Mouse (Mus musculus) neural tube, embryonic 14.5 days (tissue): ENCODE results near the gene Vwa3a. TPM values are rescaled to one million over a fixed set of nuclear protein-coding genes. Genes with fewer than 3 reads are reported as not detected.

ENCODE experiments used
- ATAC-seq: fragments of 200-750 bp; cut with Nextera tagmentation; 2 replicates; pipeline ENCODE4 v1.8.0; 2017; ENCODE audit warnings: low read depth, mild to moderate bottlenecking, moderate TSS enrichment, moderate library complexity
- H3K27ac ChIP-seq: fragments of 300-500 bp; sonication (generic); 2 replicates; pipeline ENCODE4 v1.5.1; 2014; ENCODE audit warnings: low read depth, mild to moderate bottlenecking, control low read depth, low read length, moderate library complexity, mixed read lengths
- H3K27me3 ChIP-seq: fragments of 300-500 bp; sonication (generic); 2 replicates; pipeline ENCODE4 v1.6.1; 2014; ENCODE audit warnings: low read length; ENCODE audit not compliant: control insufficient read depth, insufficient read depth
- H3K36me3 ChIP-seq: fragments of 300-500 bp; sonication (generic); 2 replicates; pipeline ENCODE4 v1.6.1; 2014; ENCODE audit warnings: low read length, mixed read lengths; ENCODE audit not compliant: control insufficient read depth, insufficient read depth
- H3K4me1 ChIP-seq: fragments of 300-500 bp; sonication (generic); 2 replicates; pipeline ENCODE4 v1.6.1; 2014; ENCODE audit warnings: low read length; ENCODE audit not compliant: control insufficient read depth, insufficient read depth
- H3K4me2 ChIP-seq: fragments of 300-500 bp; sonication (generic); 2 replicates; pipeline ENCODE4 v1.6.1; 2014; ENCODE audit warnings: mild to moderate bottlenecking, low read depth, low read length, control low read depth
- H3K4me3 ChIP-seq: fragments of 300-500 bp; sonication (generic); 2 replicates; pipeline ENCODE4 v1.5.1; 2014; ENCODE audit warnings: low read depth, low read length, control low read depth, mixed read lengths
- H3K9ac ChIP-seq: fragments of 300-500 bp; sonication (generic); replicated peaks from 2 replicates; pipeline ENCODE4 v1.6.1; 2014; ENCODE audit warnings: low read depth, mild to moderate bottlenecking, control low read depth, low read length, mixed read lengths
- H3K9me3 ChIP-seq: fragments of 300-500 bp; sonication (generic); 2 replicates; pipeline ENCODE4 v1.6.1; 2016; ENCODE audit warnings: low read length; ENCODE audit not compliant: control insufficient read depth
- WGBS: fragments of 180-500 bp; shearing (Covaris S2); extraction: QIAGEN DNeasy Blood & Tissue Kit; methylation state at CpG from one replicate; pipeline ENCODE4 v1.1.7; 2014; 5-methylcytosine and 5-hydroxymethylcytosine counted together
- polyA plus RNA-seq: library from polyadenylated mRNA; unstranded; fragments of >200 nt; fragmentation: Nextera tagmentation; extraction: Ambion mirVana; gene quantifications from 2 replicates; pipeline ENCODE4 v1.2.1, GENCODE M21; 2014

Vwa3a gene
- polyA plus RNA-seq, 1 experiment from 2014 or later, result 1.1 TPM

DNA sequence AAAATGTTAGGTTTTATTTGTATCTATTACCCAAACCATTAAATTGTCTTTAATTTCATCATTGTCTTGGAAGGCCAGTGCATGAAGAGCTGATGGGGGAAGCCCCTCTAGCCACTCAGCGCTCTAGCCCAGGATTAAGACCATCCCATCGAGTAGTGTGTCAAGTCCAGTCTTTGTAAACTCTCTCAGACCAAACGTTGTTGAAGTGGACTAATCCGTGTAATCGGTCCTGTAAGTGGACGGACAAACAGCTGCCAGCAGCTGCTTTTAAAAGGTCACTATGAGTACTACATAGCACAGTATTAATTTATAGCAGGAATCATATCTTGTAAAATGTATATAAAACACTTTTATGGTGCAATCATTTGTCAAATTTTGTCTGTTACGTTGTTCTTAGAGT, 6.2 kb upstream of the Vwa3a start:
- Histone ChIP-seq H3K27me3 (no peaks in the 10 kb centered on the region), H3K9ac (no peak overlapping the region), H3K9me3 (no peaks in the 10 kb centered on the region), H3K4me2 (no peak overlapping the region), H3K4me3 (no peak overlapping the region), H3K27ac (no peak overlapping the region), H3K36me3 (no peaks in the 10 kb centered on the region), H3K4me1 (no peaks in the 10 kb centered on the region)
- ATAC-seq, result no peak
- 92% methylated on average over 7 of the region's 7 CpGs for WGBS

DNA sequence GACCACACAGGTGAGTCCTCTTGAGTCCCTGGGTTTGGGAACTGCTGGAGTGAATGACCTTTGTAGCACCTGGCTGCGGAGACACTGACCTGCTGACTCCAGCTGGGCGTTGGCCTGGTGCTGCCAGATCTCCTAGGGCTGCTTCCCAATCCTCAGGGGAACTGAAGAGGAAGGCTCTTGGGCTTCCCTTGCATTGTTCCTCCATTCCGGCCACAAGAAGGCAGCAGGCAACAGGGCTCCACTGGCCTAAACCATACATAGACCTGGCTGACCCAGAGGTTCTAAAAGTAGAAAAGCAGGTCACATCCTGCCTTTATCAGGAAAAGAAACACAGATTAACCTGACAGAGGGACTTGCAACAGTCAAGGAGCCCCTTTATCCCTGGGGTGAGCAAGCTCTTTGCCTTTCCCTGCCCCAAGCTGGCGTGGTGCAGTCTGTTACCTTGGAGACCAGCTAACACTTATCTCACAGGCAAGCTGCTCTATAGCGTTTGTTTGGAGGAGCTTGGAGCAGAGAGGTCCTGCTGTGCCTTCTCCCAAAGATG, 512 bp downstream of the Vwa3a start:
- no peak overlapping the region for H3K4me2 ChIP-seq
- H3K4me3 ChIP-seq, result no peak overlapping the region
- H3K9ac ChIP-seq, result no peak overlapping the region
- no peaks in the 10 kb centered on the region for H3K9me3 ChIP-seq
- no peak overlapping the region for H3K27ac ChIP-seq
- ATAC-seq, result peak; percentile 44; the same call in 1 of the 2 replicates
- H3K27me3 ChIP-seq, result no peaks in the 10 kb centered on the region
- WGBS, result 13% methylated on average over 5 of the region's 5 CpGs
- no peaks in the 10 kb centered on the region for H3K4me1 ChIP-seq
- H3K36me3 ChIP-seq, result no peaks in the 10 kb centered on the region

DNA sequence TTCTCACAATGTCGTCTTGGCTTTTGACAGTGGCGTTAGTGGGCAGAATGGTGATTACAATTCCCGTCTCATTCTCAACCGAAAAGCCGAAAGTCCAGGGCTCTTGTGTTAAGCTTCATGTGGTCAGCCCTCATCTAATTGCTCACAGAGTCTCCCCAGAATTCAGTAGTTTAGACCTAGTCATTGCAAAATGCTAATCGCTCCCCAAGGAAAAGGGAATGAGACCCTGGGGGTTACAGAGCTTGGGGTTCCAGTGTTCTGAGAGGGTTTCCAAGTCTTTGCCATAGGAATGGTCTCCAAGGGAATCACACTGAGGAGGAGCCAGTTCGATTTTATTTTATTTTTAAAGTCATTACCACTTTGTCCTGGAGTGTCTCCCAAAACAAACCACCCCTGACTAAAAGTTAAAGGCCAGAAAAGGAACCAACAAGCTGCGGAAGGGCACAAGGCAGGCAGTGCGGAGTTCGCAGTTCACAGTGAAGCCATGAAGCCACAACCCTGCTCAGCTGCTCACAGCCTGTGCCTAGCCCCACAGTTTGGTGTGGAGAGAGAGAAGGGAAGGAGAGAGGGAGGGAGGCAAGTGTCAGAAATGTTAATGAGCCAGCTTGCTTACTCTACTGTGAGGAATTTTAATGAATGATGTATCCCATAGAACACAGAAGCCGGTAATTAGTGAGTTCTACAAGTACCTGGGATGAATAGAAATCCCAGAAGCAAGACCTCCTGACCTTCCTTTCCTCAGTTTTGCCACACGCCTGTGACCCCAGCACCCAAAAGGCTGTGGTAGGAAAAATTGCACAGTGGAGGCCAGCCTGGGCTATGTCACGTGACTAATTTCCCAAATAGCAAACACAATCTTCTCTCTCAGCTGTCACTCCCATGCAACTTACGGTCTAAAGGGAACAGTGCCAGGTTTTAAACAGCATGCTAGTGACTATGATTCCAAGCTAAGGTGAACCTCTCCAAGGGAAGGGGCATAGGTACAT, 4.5 kb downstream of the Vwa3a start:
- 79% methylated on average over 14 of the region's 14 CpGs for WGBS
- no peak for ATAC-seq
- no peaks in the 10 kb centered on the region for H3K27me3 ChIP-seq
- H3K9ac ChIP-seq, result no peak overlapping the region
- H3K4me1 ChIP-seq, result no peaks in the 10 kb centered on the region
- H3K27ac ChIP-seq, result no peak overlapping the region
- H3K9me3 ChIP-seq, result no peaks in the 10 kb centered on the region
- no peak overlapping the region for H3K4me3 ChIP-seq
- H3K4me2 ChIP-seq, result no peak overlapping the region
- no peaks in the 10 kb centered on the region for H3K36me3 ChIP-seq

DNA sequence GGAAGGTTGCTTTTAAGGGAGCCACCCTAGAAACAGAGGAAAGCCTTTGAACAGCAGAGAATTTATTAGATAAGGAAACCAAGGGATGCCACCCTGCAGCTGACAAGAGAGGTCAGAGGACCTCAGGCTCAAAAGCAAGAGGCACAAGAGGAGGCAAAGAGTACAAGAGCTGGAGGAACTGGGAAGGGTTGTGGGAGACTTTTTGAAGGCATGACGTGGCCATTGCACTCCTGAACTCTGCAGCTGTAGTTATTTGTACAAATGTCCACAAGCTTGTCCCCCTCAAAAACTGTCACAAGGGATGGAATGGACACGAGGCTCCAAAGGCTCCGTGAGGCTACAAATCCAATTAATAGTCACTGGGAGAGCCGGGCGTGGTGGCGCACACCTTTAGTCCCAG, 5.5 kb downstream of the Vwa3a start:
- Histone ChIP-seq H3K36me3 (no peaks in the 10 kb centered on the region), H3K4me3 (no peak overlapping the region), H3K9ac (no peak overlapping the region), H3K4me1 (no peaks in the 10 kb centered on the region), H3K4me2 (no peak overlapping the region), H3K27ac (no peak overlapping the region), H3K27me3 (no peaks in the 10 kb centered on the region), H3K9me3 (no peaks in the 10 kb centered on the region)
- WGBS, result 91% methylated on average over 6 of the region's 6 CpGs
- ATAC-seq, result no peak

DNA sequence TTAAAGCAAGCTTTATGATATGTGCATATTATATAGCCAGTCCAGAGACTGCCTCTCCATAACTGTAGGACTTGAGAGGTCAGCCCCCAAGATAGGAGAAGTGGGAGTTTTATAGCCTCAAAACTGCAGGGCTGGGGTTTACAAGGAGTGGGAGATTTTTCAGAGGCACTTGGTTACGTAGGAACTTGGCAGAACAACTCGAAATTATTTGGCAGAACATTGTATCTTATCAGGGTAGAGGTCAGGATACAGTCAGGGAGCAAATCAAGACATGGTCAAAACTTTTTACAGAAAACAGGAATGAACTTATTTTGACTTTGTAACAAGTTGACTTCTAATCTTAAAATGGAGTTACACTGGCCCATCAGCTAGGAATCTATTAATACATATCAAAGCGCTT, 6.9 kb downstream of the Vwa3a start:
- 84% methylated on average over 3 of the region's 3 CpGs for WGBS
- Histone ChIP-seq H3K9ac (no peak overlapping the region), H3K4me1 (no peaks in the 10 kb centered on the region), H3K4me2 (no peak overlapping the region), H3K27me3 (no peaks in the 10 kb centered on the region), H3K36me3 (no peaks in the 10 kb centered on the region), H3K27ac (no peak overlapping the region), H3K9me3 (no peaks in the 10 kb centered on the region), H3K4me3 (no peak overlapping the region)
- ATAC-seq, result no peak

DNA sequence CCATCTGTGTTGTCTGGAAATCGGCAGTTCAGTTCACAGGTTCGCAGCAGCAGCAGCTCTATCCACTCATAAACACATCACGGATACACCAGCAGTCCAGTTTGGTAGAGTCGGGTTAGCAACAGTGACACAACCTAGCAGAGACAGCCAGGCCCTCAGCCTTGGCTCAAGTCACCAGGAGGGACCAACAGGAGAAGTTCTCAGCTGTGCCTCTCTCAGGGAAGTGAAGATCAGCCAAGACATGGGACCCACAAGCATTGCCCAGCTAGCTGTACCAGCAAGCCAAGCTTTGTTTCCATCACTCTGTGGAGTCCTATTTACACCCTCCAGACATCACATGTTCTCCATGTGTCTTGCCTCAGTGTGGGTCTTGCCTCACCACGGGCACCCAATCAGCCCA, 7.7 kb downstream of the Vwa3a start:
- H3K36me3 ChIP-seq, result no peaks in the 10 kb centered on the region
- WGBS, result 88% methylated on average over 5 of the region's 5 CpGs
- ATAC-seq, result no peak
- H3K9me3 ChIP-seq, result no peaks in the 10 kb centered on the region
- H3K27me3 ChIP-seq, result no peaks in the 10 kb centered on the region
- H3K9ac ChIP-seq, result no peak overlapping the region
- H3K27ac ChIP-seq, result no peak overlapping the region
- no peak overlapping the region for H3K4me3 ChIP-seq
- H3K4me1 ChIP-seq, result no peaks in the 10 kb centered on the region
- no peak overlapping the region for H3K4me2 ChIP-seq

DNA sequence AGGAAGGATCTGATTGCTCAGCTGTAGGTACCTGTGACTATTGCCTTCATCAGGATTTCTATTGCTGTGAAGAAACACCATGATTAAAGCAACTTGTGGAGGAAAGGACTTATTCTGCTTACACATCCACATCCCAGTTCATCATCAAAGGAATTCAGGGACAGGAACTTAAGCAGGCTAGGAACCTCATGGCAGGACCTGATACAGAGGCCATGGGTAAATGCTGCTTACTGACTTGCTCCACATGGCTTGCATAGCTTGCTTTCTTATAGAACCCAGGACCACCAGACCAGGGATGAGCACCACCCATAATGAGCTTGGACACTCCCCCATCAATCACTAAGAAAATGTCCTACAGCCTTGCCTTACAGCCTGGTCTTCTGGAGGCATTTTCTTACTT, 9.4 kb downstream of the Vwa3a start:
- Histone ChIP-seq H3K36me3 (no peaks in the 10 kb centered on the region), H3K4me2 (no peak overlapping the region), H3K27ac (no peak overlapping the region), H3K9ac (no peak overlapping the region), H3K4me3 (no peak overlapping the region), H3K4me1 (no peaks in the 10 kb centered on the region), H3K27me3 (no peaks in the 10 kb centered on the region), H3K9me3 (no peaks in the 10 kb centered on the region)
- ATAC-seq, result no peak

DNA sequence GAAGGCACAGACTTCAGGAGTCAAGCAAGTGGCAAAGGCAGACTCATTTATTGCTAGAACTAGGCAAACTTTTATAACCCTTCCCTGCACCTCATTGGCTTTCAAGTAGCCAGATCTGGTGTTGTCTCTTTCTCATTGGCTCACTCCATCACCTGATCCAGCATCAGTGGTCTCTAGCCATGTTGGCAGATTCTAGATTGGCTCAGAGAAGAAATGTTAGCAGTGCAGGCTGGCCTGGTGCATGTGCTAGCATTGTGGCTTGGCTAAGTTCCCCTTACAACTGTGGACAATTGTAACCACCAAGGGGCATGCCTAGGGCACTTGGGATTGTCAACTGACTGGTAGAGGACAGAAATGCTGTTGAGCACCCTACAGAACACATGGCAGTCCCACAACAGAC, 12.2 kb downstream of the Vwa3a start:
- Histone ChIP-seq H3K27ac (no peak overlapping the region), H3K4me2 (no peak overlapping the region), H3K27me3 (no peaks in the 10 kb centered on the region), H3K4me1 (no peaks in the 10 kb centered on the region), H3K36me3 (no peaks in the 10 kb centered on the region), H3K9ac (no peak overlapping the region), H3K9me3 (no peaks in the 10 kb centered on the region), H3K4me3 (no peak overlapping the region)
- no peak for ATAC-seq

DNA sequence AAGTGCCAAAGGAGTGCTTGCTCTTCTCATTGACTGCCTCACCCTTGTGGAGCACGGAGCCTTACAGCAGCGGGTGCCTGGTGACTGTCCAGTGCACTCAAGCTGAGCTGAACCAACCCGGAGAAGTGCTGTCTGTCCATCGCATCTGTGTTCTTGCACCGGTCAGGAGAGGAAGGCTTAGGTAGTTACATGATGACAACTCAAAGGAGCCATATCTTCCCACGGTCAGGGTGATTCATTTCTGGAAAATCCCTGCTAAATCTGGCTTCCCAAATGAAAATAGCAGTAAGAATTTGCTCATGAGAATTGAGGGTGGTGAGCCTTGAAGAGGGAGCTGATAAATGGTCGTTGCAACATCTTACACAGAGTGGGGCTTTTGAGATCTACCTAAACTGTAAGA, 12.8 kb downstream of the Vwa3a start:
- no peak overlapping the region for H3K27ac ChIP-seq
- H3K4me3 ChIP-seq, result no peak overlapping the region
- no peaks in the 10 kb centered on the region for H3K9me3 ChIP-seq
- no peaks in the 10 kb centered on the region for H3K36me3 ChIP-seq
- no peaks in the 10 kb centered on the region for H3K27me3 ChIP-seq
- H3K4me1 ChIP-seq, result no peaks in the 10 kb centered on the region
- H3K9ac ChIP-seq, result no peak overlapping the region
- 86% methylated on average over 7 of the region's 7 CpGs for WGBS
- ATAC-seq, result no peak
- H3K4me2 ChIP-seq, result no peak overlapping the region
